Mouse (Mus musculus): Measurements from ENCODE around the gene Plcz1. TPM values are rescaled to one million over a fixed set of nuclear protein-coding genes. Genes with fewer than 3 reads are reported as not detected.

The Plcz1 gene
- not detected in 2 replicates for polyA plus RNA-seq (2012; ENCODE audit: low replicate concordance)

GRCm38 (mm10) chr6:140041357-140041756 is at the start of gene Plcz1:
TSS of gene Plcz1 (minus strand) at chr6:140041457.

GRCm38 (mm10) chr6:140040952-140041351 is 305 bp downstream of the Plcz1 start, which contains the start of gene Capza3:
TSS of gene Capza3 (plus strand) at chr6:140041252.

Other genes starting within 250 kb of the Plcz1 start
- not detected in 2 replicates for gene Capza3, start 205 bp downstream of the Plcz1 start, polyA plus RNA-seq (2012; ENCODE audit: low replicate concordance)